Mouse (Mus musculus): ENCODE results near the gene Clec3a. TPM values are rescaled to one million over a fixed set of nuclear protein-coding genes. Genes with fewer than 3 reads are reported as not detected.
A peak's percentile ranks its signal among the peaks of the same experiment; 100 is the strongest.

Clec3a gene
- total RNA-seq, 1 experiment, result not detected

- in situ Hi-C loops (cut with MboI; ENCODE audit: low sequenced_read_pairs in 2 of 2, unreplicated experiment in 2 of 2), result loop anchor here (5.0 to 10.0 kb wide), 3 partner anchors 361 to 773 kb away; no protein-coding TSS in a partner anchor
- DNase-seq (ENCODE audit: low read depth, low spot score), result peak; percentile 41
- Histone ChIP-seq H3K4me1 (ENCODE audit: control insufficient read depth in 2 of 2, insufficient read depth in 2 of 2, low read length in 2 of 2, poor library complexity in 1 of 2) (0 out of 4 replicates have a peak, but pooled peaks cover 0 to 2% of the 10 kb centered on the region in 2 experiments), H3K36me3 (ENCODE audit: control insufficient read depth, insufficient read depth, low read length, poor library complexity, severe bottlenecking) (no peaks in the 10 kb centered on the region), H3K27ac (ENCODE audit: insufficient read depth, low read depth, low read length, poor library complexity, severe bottlenecking) (no peak overlapping the region), H3K4me3 (ENCODE audit: insufficient read depth in 1 of 2, low read depth in 1 of 2, low read length in 2 of 2, poor library complexity in 1 of 2, severe bottlenecking in 1 of 2) (no peak overlapping the region), H3K9me3 (ENCODE audit: control insufficient read depth, insufficient read depth, low read depth, low read length) (no peaks in the 10 kb centered on the region), H3K9ac (ENCODE audit: insufficient read depth, low read depth, low read length, poor library complexity, severe bottlenecking) (no peak overlapping the region)
- TF ChIP-seq MAFK (IDR thresholded peaks at IDR 0.05; ENCODE audit: insufficient read depth, low read depth, low read length) (no peak), ZC3H11A (IDR thresholded peaks at IDR 0.05; ENCODE audit: borderline replicate concordance, low read depth, low read length) (peak; percentile 38; the same call in 1 of the 2 replicates)
Measured at GRCm38 (mm10) chr8:114438236-114438635, 20.4 kb downstream of the Clec3a start.

DNA sequence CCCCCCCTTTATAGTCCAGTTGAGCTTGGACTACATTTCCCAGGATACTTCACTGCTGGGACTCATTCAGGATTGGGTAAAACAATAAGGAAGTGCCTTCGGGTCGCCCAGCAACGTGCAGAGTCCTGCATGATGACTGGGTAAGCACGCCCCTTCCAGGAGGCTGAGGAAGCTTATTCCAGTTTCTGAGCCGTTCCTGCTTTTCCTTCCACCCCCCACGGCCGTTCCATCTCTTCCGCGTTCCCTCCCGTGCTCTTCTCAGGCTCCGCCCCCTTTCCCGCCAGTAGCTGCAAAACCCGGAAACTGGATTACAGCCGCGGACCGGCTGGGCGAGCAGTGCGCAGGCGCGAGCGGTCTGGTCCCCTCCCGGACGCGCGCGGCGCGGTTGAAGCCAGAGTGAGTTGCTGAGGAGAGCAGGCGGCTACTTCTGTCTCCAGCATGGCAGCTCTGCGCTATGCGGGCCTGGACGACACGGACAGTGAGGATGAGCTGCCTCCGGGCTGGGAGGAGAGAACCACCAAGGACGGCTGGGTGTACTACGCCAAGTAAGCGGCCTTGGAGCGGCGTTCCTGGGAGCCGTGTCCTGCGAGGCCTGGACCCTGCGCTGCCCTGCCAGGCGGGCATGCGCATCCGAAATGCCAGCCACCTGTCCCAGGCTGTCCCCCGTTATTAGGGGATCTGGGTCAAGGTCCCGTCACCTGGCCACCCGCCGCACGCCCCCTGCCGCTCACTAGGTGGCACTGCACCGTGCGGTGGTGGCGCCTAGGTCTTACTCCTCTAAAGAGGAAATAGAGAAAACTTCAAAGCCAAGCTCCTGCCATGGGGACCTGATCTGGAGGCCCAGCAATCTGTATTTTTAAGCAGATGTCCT is 21.7 kb downstream of the Clec3a start, which contains the start of gene Wwox:
TSS of gene Wwox (plus strand) at position 322 of the 871 bp plus-strand sequence.
- TF ChIP-seq ZNF384 (IDR thresholded peaks at IDR 0.05; ENCODE audit: low read depth, low read length), result no peak
- TF ChIP-seq HCFC1 (IDR thresholded peaks at IDR 0.05; ENCODE audit: borderline replicate concordance, insufficient read depth, low read length), result peak; percentile 91
- in situ Hi-C loops (cut with MboI; ENCODE audit: low sequenced_read_pairs in 2 of 2, unreplicated experiment in 2 of 2), result loop anchor here (5.0 to 10.0 kb wide), 3 partner anchors 362 to 775 kb away; no protein-coding TSS in a partner anchor
- 0 out of 4 replicates have a peak, but pooled peaks cover 0 to 2% of the 10 kb centered on the region in 2 experiments for H3K4me1 ChIP-seq (ENCODE audit: control insufficient read depth in 2 of 2, insufficient read depth in 2 of 2, low read length in 2 of 2, poor library complexity in 1 of 2)
- H3K27ac ChIP-seq (ENCODE audit: insufficient read depth, low read depth, low read length, poor library complexity, severe bottlenecking), result peak within 1 kb of the TSS; percentile 80
- H3K4me3 ChIP-seq (ENCODE audit: insufficient read depth in 1 of 2, low read depth in 1 of 2, low read length in 2 of 2, poor library complexity in 1 of 2, severe bottlenecking in 1 of 2), result peak within 1 kb of the TSS; percentile 76 to 94
- no peaks in the 10 kb centered on the region for H3K36me3 ChIP-seq (ENCODE audit: control insufficient read depth, insufficient read depth, low read length, poor library complexity, severe bottlenecking)
- H3K9me3 ChIP-seq (ENCODE audit: control insufficient read depth, insufficient read depth, low read depth, low read length), result no peaks in the 10 kb centered on the region
- DNase-seq (ENCODE audit: low read depth, low spot score), result peak; percentile 91
- H3K9ac ChIP-seq (ENCODE audit: insufficient read depth, low read depth, low read length, poor library complexity, severe bottlenecking), result peak within 1 kb of the TSS; percentile 91

DNA sequence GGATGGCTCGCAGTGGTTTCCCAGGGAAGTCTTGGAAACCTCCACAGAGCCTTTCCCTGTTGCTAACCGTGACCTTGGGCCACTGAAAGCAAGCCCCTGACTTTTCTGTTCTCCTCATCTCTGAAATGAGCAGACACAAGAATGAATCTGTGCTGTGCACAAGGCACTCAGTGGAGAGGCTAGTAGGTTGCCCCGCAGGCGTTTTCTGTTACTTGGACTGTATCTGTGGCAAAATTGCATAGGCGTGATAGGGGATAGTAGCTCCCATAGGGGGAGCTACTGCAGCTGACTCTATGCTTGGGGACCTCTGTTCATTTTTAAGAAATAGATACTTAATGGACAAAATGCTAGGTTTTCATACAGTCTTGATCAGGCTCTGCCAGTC is 22.3 kb downstream of the Clec3a start:
- no peak for DNase-seq (ENCODE audit: low read depth, low spot score)
- 0 out of 4 replicates have a peak, but pooled peaks cover 0 to 2% of the 10 kb centered on the region in 2 experiments for H3K4me1 ChIP-seq (ENCODE audit: control insufficient read depth in 2 of 2, insufficient read depth in 2 of 2, low read length in 2 of 2, poor library complexity in 1 of 2)
- H3K27ac ChIP-seq (ENCODE audit: insufficient read depth, low read depth, low read length, poor library complexity, severe bottlenecking), result no peak overlapping the region
- no peaks in the 10 kb centered on the region for H3K36me3 ChIP-seq (ENCODE audit: control insufficient read depth, insufficient read depth, low read length, poor library complexity, severe bottlenecking)
- peak overlapping the region; percentile 76 to 94 for H3K4me3 ChIP-seq (ENCODE audit: insufficient read depth in 1 of 2, low read depth in 1 of 2, low read length in 2 of 2, poor library complexity in 1 of 2, severe bottlenecking in 1 of 2)
- H3K9ac ChIP-seq (ENCODE audit: insufficient read depth, low read depth, low read length, poor library complexity, severe bottlenecking), result peak overlapping the region; percentile 91
- TF ChIP-seq ZC3H11A (IDR thresholded peaks at IDR 0.05; ENCODE audit: borderline replicate concordance, low read depth, low read length), result no peak
- H3K9me3 ChIP-seq (ENCODE audit: control insufficient read depth, insufficient read depth, low read depth, low read length), result no peaks in the 10 kb centered on the region
- in situ Hi-C loops (cut with MboI; ENCODE audit: low sequenced_read_pairs in 2 of 2, unreplicated experiment in 2 of 2), result no loop called here

- Histone ChIP-seq H3K27ac (ENCODE audit: insufficient read depth, low read depth, low read length, poor library complexity, severe bottlenecking) (no peak overlapping the region), H3K4me1 (ENCODE audit: control insufficient read depth in 2 of 2, insufficient read depth in 2 of 2, low read length in 2 of 2, poor library complexity in 1 of 2) (0 out of 4 replicates have a peak, but pooled peaks cover 0 to 2% of the 10 kb centered on the region in 2 experiments), H3K36me3 (ENCODE audit: control insufficient read depth, insufficient read depth, low read length, poor library complexity, severe bottlenecking) (no peaks in the 10 kb centered on the region), H3K9ac (ENCODE audit: insufficient read depth, low read depth, low read length, poor library complexity, severe bottlenecking) (no peak overlapping the region), H3K4me3 (ENCODE audit: insufficient read depth in 1 of 2, low read depth in 1 of 2, low read length in 2 of 2, poor library complexity in 1 of 2, severe bottlenecking in 1 of 2) (no peak overlapping the region), H3K9me3 (ENCODE audit: control insufficient read depth, insufficient read depth, low read depth, low read length) (no peaks in the 10 kb centered on the region)
- peak; percentile 67 for DNase-seq (ENCODE audit: low read depth, low spot score)
- TF ChIP-seq HCFC1 (IDR thresholded peaks at IDR 0.05; ENCODE audit: borderline replicate concordance, insufficient read depth, low read length) (no peak), MAFK (IDR thresholded peaks at IDR 0.05; ENCODE audit: insufficient read depth, low read depth, low read length) (no peak), CHD2 (IDR thresholded peaks at IDR 0.05; ENCODE audit: low read depth, low read length) (no peak), ZNF384 (IDR thresholded peaks at IDR 0.05; ENCODE audit: low read depth, low read length) (no peak), ZC3H11A (IDR thresholded peaks at IDR 0.05; ENCODE audit: borderline replicate concordance, low read depth, low read length) (no peak)
- in situ Hi-C loops (cut with MboI; ENCODE audit: low sequenced_read_pairs in 2 of 2, unreplicated experiment in 2 of 2), result no loop called here
Measured at GRCm38 (mm10) chr8:114441616-114442015, 23.7 kb downstream of the Clec3a start.

All from ES-E14 (cell line).